Mouse (Mus musculus) spleen, adult 2 months (tissue): ENCODE results near the gene Gas2.

Source experiments
- CTCF ChIP-seq: fragments of 200-500 bp; IDR thresholded peaks from 2 replicates; pipeline ENCODE4 v1.5.1; 2011; ENCODE audit warnings: mild to moderate bottlenecking, inconsistent platforms; ENCODE audit not compliant: insufficient read depth, insufficient read length, insufficient replicate concordance; ENCODE audit errors: extremely low read depth
- POLR2A ChIP-seq: fragments of 200-500 bp; IDR thresholded peaks from 2 replicates; pipeline ENCODE4 v1.6.1; 2011; ENCODE audit warnings: low read depth, low read length, inconsistent platforms

GRCm38 (mm10) chr7:51851890-51852507, 9.8 kb upstream of the Gas2 start:
- TF ChIP-seq CTCF (no peak), POLR2A (no peak)
